Mouse (Mus musculus) erythroblast, embryonic 14.5 days (primary cell): ENCODE results near the gene Mbl2. TPM values are rescaled to one million over a fixed set of nuclear protein-coding genes. Genes with fewer than 3 reads are reported as not detected.
"Not testable (repeated sequence)": the region's sequence is repeated elsewhere in the genome, so short reads cannot be mapped to it uniquely, and the experiment has no call there.

Experiments used
- H3K27me3 ChIP-seq: 2 replicates; pipeline ENCODE4 v1.6.1; 2012; ENCODE audit warnings: inconsistent platforms; ENCODE audit not compliant: control insufficient read depth
- H3K36me3 ChIP-seq: 2 replicates; pipeline ENCODE4 v1.6.1; 2012; ENCODE audit warnings: mild to moderate bottlenecking, inconsistent platforms; ENCODE audit not compliant: control insufficient read depth
- H3K4me1 ChIP-seq: 2 replicates; pipeline ENCODE4 v1.6.1; 2012; ENCODE audit warnings: inconsistent platforms; ENCODE audit not compliant: control insufficient read depth
- H3K4me3 ChIP-seq: replicated peaks from 2 replicates; pipeline ENCODE3; 2012; ENCODE audit warnings: moderate library complexity, mild to moderate bottlenecking, inconsistent platforms
- H3K9me3 ChIP-seq: 2 replicates; pipeline ENCODE4 v1.6.1; 2012; ENCODE audit warnings: low read length, inconsistent platforms, mixed read lengths; ENCODE audit not compliant: control insufficient read depth
- GATA1 ChIP-seq: IDR thresholded peaks from 2 replicates; pipeline ENCODE4 v1.6.1; 2012; ENCODE audit warnings: low read length, inconsistent platforms, mixed read lengths
- TAL1 ChIP-seq: IDR thresholded peaks from 3 replicates; pipeline ENCODE4 v1.6.1; 2012; ENCODE audit warnings: low read length, inconsistent platforms, mixed read lengths
- polyA plus RNA-seq: library from polyadenylated mRNA; stranded (reverse); fragments of >175 nt; gene quantifications from 2 replicates; pipeline ENCODE4 v1.2.3, GENCODE M21; 2012

Mbl2 gene
- polyA plus RNA-seq, 1 experiment, result 0.05 TPM

GRCm38 (mm10) chr19:30216186-30216585, 16.6 kb upstream of the Mbl2 start:
- no peaks in the 10 kb centered on the region for H3K27me3 ChIP-seq
- no peaks in the 10 kb centered on the region for H3K4me1 ChIP-seq
- no peaks in the 10 kb centered on the region for H3K9me3 ChIP-seq
- TF ChIP-seq GATA1, result no peak
- no peak for TF ChIP-seq TAL1
- no peaks in the 10 kb centered on the region for H3K36me3 ChIP-seq
- H3K4me3 ChIP-seq, result no peak overlapping the region

DNA sequence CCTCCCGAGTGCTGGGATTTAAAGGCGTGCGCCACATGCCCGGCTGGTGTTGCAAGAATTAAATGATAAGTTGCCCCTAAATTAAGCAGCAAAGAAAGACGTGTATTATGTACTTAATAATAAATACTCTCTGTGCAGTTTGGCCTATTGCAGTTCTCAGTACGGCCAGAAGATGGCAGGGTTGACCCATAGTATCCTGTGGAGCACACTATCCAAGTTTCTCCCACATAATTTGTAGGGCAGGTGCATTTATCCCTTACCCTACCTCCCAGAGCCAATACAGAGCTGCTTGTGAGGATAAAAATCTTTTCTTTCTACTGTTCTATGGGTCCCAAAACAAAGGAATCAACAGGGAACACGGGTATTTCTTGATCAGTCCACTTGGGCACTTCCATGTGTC, 15.4 kb upstream of the Mbl2 start:
- TF ChIP-seq TAL1 (no peak), GATA1 (no peak)
- Histone ChIP-seq H3K27me3 (no peaks in the 10 kb centered on the region), H3K9me3 (no peaks in the 10 kb centered on the region), H3K4me3 (no peak overlapping the region), H3K4me1 (no peaks in the 10 kb centered on the region), H3K36me3 (no peaks in the 10 kb centered on the region)

DNA sequence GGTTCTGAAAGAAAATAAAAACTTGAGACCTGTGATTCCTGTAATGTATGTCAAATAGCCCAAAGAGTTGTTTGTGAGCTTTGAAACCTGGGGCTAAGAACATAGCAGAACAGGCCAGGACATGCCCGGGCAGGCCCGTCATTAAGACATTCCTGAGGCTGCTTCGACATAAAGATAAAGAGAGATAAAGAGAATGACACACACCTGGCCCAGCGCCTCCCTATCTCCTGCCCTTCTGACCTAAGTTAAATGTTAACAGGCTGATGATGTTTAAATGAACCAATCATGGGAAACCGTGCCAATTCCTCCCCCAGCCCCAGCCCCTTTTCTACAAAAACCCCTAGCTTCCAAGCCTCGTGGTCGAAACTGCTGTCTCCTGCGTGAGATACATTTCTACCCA, 10.1 kb upstream of the Mbl2 start:
- not testable (repeated sequence) for H3K9me3 ChIP-seq, H3K36me3 ChIP-seq, H3K4me3 ChIP-seq, H3K27me3 ChIP-seq, H3K4me1 ChIP-seq

- no peak for TF ChIP-seq TAL1
- TF ChIP-seq GATA1, result no peak
- Histone ChIP-seq H3K36me3 (no peaks in the 10 kb centered on the region), H3K27me3 (no peaks in the 10 kb centered on the region), H3K4me3 (no peak overlapping the region), H3K9me3 (no peaks in the 10 kb centered on the region), H3K4me1 (no peaks in the 10 kb centered on the region)
Measured at GRCm38 (mm10) chr19:30229477-30229876, 3.3 kb upstream of the Mbl2 start.

DNA sequence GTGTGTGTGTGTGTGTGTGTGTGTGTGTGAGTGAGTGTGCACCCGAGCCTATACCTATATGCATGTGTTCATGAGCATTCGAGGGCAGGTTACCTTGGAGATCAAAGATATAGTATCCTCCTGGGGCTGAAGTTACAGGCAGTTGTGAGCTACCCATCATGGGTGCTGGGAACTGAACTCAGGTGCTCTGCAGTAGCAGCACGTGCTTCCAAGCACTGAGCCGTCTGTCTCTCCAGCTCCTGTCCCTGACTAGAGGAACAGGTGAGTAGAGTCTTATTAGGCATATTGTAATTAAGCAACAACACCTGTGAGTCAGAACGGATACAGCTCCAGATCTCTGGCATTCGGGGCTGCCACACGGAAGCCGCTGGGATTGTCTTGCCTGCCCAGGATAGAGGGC, 1.7 kb downstream of the Mbl2 start:
- Histone ChIP-seq H3K27me3 (no peaks in the 10 kb centered on the region), H3K9me3 (no peaks in the 10 kb centered on the region), H3K36me3 (no peaks in the 10 kb centered on the region), H3K4me3 (no peak overlapping the region), H3K4me1 (no peaks in the 10 kb centered on the region)
- no peak for TF ChIP-seq TAL1
- no peak for TF ChIP-seq GATA1

GRCm38 (mm10) chr19:30247359-30247758, 14.6 kb downstream of the Mbl2 start:
- H3K4me1 ChIP-seq, result no peaks in the 10 kb centered on the region
- no peaks in the 10 kb centered on the region for H3K9me3 ChIP-seq
- H3K4me3 ChIP-seq, result no peak overlapping the region
- no peaks in the 10 kb centered on the region for H3K27me3 ChIP-seq
- TF ChIP-seq TAL1, result no peak
- no peak for TF ChIP-seq GATA1
- H3K36me3 ChIP-seq, result no peaks in the 10 kb centered on the region

DNA sequence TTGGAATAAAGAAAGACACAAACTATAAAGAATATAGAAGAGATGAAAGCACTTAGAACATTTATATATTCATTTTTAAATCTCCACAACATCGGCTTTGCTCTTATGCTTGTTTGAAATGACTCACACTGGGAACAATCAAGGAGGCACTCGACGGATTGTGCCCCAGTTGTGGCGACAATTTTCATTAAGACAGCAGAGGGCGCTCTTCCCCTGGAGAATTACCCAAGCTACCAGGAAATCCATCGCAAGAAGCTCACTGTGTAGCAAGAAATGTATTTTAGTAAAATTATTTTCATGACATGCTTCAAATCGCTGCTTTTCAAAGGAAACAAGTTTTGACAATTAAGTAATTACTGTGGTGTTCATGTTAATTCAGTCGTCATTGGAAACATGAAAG, 16.1 kb downstream of the Mbl2 start:
- no peak overlapping the region for H3K4me3 ChIP-seq
- no peaks in the 10 kb centered on the region for H3K36me3 ChIP-seq
- H3K4me1 ChIP-seq, result no peaks in the 10 kb centered on the region
- no peaks in the 10 kb centered on the region for H3K27me3 ChIP-seq
- H3K9me3 ChIP-seq, result no peaks in the 10 kb centered on the region
- TF ChIP-seq TAL1, result no peak

- Histone ChIP-seq H3K36me3 (no peaks in the 10 kb centered on the region), H3K4me3 (no peak overlapping the region), H3K4me1 (no peaks in the 10 kb centered on the region), H3K9me3 (no peaks in the 10 kb centered on the region), H3K27me3 (no peaks in the 10 kb centered on the region)
- TF ChIP-seq GATA1 (no peak), TAL1 (no peak)
Measured at GRCm38 (mm10) chr19:30252253-30252652, 19.5 kb downstream of the Mbl2 start.

DNA sequence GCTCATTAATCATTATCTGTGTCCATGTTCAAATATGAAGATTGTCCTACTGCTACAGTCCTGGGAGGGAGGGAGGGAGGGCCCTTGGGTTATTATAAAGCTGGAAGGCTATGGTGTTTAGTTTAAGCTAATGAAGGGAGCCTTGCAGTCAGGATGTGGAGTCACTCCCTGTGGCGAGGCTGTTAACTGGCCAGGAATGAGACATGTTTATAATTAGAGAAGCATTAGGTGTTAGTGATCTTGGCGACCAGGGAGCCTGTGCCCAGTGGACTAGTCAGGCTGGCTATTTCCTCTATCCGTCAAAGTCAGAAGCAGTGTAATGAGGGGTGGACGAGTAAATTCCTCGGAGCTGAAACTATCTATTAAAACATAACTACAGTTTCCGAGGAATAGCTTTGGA, 23.6 kb downstream of the Mbl2 start:
- no peaks in the 10 kb centered on the region for H3K4me1 ChIP-seq
- H3K36me3 ChIP-seq, result no peaks in the 10 kb centered on the region
- no peaks in the 10 kb centered on the region for H3K27me3 ChIP-seq
- no peak for TF ChIP-seq TAL1
- no peak for TF ChIP-seq GATA1
- no peaks in the 10 kb centered on the region for H3K9me3 ChIP-seq
- H3K4me3 ChIP-seq, result no peak overlapping the region

GRCm38 (mm10) chr19:30281125-30281524, 48.4 kb downstream of the Mbl2 start:
- Histone ChIP-seq H3K36me3 (no peaks in the 10 kb centered on the region), H3K27me3 (no peaks in the 10 kb centered on the region), H3K4me3 (no peak overlapping the region), H3K4me1 (no peaks in the 10 kb centered on the region), H3K9me3 (no peaks in the 10 kb centered on the region)
- no peak for TF ChIP-seq GATA1
- no peak for TF ChIP-seq TAL1
